Mouse (Mus musculus): Measurements from ENCODE around the gene Art1.

GRCm38 (mm10) chr7:102087336-102087735 lies 14.2 kb upstream of the Art1 start:
- TF ChIP-seq CTCF (IDR thresholded peaks at IDR 0.05; ENCODE audit: borderline replicate concordance, insufficient read depth, low read depth, low read length) = no peak
- TF ChIP-seq POLR2A (IDR thresholded peaks at IDR 0.05; ENCODE audit: borderline replicate concordance, insufficient read depth, low read length) = no peak

All from cerebellum, adult 2 months (tissue).